Mouse (Mus musculus) T-cell, adult 66 days (primary cell): ENCODE measurements around the gene Ffar2. TPM values are rescaled to one million over a fixed set of nuclear protein-coding genes. Genes with fewer than 3 reads are reported as not detected.

Experiments
- total RNA-seq, 2 experiments: library from RNA; stranded (reverse); gene quantifications; 3 replicates in 1 of 2; 4 replicates in 1 of 2; pipeline ENCODE4 v1.2.4; 2023

The Ffar2 gene
- total RNA-seq, result 1 to 10 TPM in 1 of 2 experiments, under 1 TPM in 1; 0.62 to 2.0 TPM

DNA sequence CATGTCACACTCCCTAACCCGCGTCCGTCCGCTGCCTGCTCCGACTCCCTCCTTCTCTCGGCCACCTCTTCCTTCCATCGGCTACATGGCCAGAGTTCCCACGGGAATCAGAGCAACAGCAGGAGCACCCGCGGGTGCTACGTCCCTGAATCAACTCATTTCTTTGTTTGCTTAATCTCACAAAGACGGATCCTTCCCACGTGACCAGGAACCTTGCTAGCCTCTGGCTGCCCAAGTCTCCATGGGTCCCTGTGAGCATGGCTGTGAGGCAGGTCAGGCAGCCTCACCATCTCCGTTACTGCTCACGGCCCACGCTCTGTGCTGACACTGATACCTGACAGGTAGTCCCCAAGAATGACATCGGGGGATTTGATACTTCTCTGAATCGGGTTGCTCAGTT is at the start of gene Ffar2:
Gene Ffar2 (minus strand): TSS at position 101 of the 400 bp plus-strand sequence.

DNA sequence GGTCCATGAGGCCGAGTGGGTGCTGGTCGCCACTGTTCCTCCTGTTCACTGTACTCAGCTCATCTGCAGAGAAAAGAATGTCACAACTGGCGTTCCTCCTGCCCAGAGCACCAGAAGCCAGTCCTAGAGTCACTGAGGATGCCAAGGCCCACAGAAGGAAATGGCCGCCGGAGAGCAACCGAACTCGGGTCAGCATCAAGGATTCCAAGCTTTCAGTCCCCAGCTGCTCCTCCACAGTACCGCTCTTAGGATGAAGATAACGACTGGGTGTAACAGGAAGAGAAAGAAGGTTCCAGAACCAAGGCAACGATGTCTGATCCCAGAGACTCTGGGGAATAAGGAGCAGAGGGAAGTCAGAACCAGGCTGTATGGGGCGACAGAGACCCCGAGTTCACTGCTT is 37.9 kb upstream of the Ffar2 start, which contains the start of gene Ffar1:
Gene Ffar1 (minus strand): TSS at position 101 of the 400 bp plus-strand sequence.

GRCm38 (mm10) chr7:30856078-30856477 is 32.5 kb upstream of the Ffar2 start, which contains the start of gene Ffar3:
Ffar3 (minus strand) TSS chr7:30856178.

DNA sequence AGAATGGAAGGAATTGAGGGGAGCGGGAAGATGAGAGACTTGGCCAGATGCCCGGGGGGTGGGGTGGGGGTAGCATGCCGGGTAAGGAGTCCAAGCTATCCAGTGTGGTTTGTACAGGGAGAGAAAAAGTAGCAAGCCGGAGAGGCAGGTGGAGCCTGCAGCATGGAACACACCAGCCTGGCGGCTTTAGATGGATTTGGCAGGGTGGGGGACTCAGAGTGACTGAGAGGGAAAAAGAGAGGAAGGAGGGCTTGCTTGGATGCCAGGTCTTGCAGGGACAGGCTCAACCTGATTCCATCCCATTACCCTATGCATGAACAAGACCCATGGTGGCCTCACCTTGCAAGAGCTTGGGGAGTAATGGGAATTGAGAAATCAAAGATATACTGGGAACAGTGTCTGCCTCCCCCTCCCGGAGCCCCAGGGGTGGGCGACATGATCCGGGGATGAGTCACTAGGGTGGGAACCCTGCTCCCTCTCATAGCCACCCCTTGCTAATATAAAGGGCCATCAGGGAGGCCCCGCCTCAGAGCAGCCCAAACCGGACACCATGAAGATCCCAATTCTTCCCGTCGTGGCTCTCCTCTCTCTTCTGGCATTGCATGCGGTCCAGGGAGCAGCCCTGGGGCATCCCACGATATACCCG is 36.1 kb downstream of the Ffar2 start, which contains the start of gene Krtdap:
Gene Krtdap (plus strand): TSS at position 520 of the 646 bp plus-strand sequence.

Other genes starting within 250 kb of the Ffar2 start
- gene Kmt2b, start 235.0 kb downstream of the Ffar2 start, total RNA-seq, result 100 to 1,000 TPM; 136 to 141 TPM
- 1 to 10 TPM; 3.0 to 3.5 TPM for gene Zbtb32, start 224.9 kb downstream of the Ffar2 start, total RNA-seq
- 1 to 10 TPM in 1 of 2 experiments, under 1 TPM in 1; 0.79 to 1.1 TPM for gene Upk1a, start 210.9 kb downstream of the Ffar2 start, total RNA-seq
- 100 to 1,000 TPM; 198 to 235 TPM for gene Cox6b1, start 197.6 kb downstream of the Ffar2 start, total RNA-seq
- not detected for gene Etv2, start 187.9 kb downstream of the Ffar2 start, total RNA-seq
- 100 to 1,000 TPM; 103 to 113 TPM for gene Rbm42, start 173.5 kb downstream of the Ffar2 start, total RNA-seq
- 10 to 100 TPM; 30.2 to 32.6 TPM for gene Haus5, start 158.8 kb downstream of the Ffar2 start, total RNA-seq
- gene Pmis2, start 152.2 kb downstream of the Ffar2 start, total RNA-seq, result not detected
- not detected for gene 2200002J24Rik, start 124.8 kb downstream of the Ffar2 start, total RNA-seq
- gene Atp4a, start 111.6 kb downstream of the Ffar2 start, total RNA-seq, result not detected
- gene Tmem147, start 94.2 kb downstream of the Ffar2 start, total RNA-seq, result 10 to 100 TPM; 45.0 to 50.3 TPM
- not detected for gene Gapdhs, start 80.1 kb downstream of the Ffar2 start, total RNA-seq
- gene Sbsn, start 72.3 kb downstream of the Ffar2 start, total RNA-seq, result 1 to 10 TPM; 6.1 to 7.8 TPM
- not detected for gene Dmkn, start 60.0 kb downstream of the Ffar2 start, total RNA-seq
- not detected for gene Krtdap, start 35.9 kb downstream of the Ffar2 start, total RNA-seq
- not detected for gene Ffar3, start 32.4 kb upstream of the Ffar2 start, total RNA-seq
- under 1 TPM in 1 of 2 experiments, not detected in 1; 0.35 TPM for gene Ffar1, start 37.8 kb upstream of the Ffar2 start, total RNA-seq
- gene Cd22, start 56.6 kb upstream of the Ffar2 start, total RNA-seq, result 1 to 10 TPM; 5.3 to 9.8 TPM
- gene Mag, start 91.1 kb upstream of the Ffar2 start, total RNA-seq, result not detected
- not detected for gene Hamp2, start 100.9 kb upstream of the Ffar2 start, total RNA-seq
- not detected for gene Hamp, start 120.3 kb upstream of the Ffar2 start, total RNA-seq
- 100 to 1,000 TPM; 150 to 156 TPM for gene Usf2, start 133.0 kb upstream of the Ffar2 start, total RNA-seq
- gene Lsr, start 149.7 kb upstream of the Ffar2 start, total RNA-seq, result 1 to 10 TPM; 3.6 to 3.7 TPM
- gene Fam187b, start 150.0 kb upstream of the Ffar2 start, total RNA-seq, result under 1 TPM in 1 of 2 experiments, not detected in 1; 0.20 TPM
- 100 to 1,000 TPM; 878 to 928 TPM for gene Fxyd5, start 218.7 kb upstream of the Ffar2 start, total RNA-seq
- 1 to 10 TPM; 1.5 to 1.6 TPM for gene Fxyd7, start 227.7 kb upstream of the Ffar2 start, total RNA-seq
- gene Fxyd1, start 233.4 kb upstream of the Ffar2 start, total RNA-seq, result not detected
- gene Lgi4, start 235.6 kb upstream of the Ffar2 start, total RNA-seq, result not detected